Mouse (Mus musculus) ES-E14 (cell line): ENCODE results near the gene Ankle1. TPM values are rescaled to one million over a fixed set of nuclear protein-coding genes. Genes with fewer than 3 reads are reported as not detected.
A peak's percentile ranks its signal among the peaks of the same experiment; 100 is the strongest.

Experiments
- DNase-seq: peaks from one replicate; pipeline ENCODE4 v3.0.0-alpha.2; 2013; ENCODE audit warnings: low read depth, low spot score
- H3K27ac ChIP-seq: 2 replicates; pipeline ENCODE4 v1.5.1; 2012; ENCODE audit warnings: low read depth, mild to moderate bottlenecking, low read length, moderate library complexity, mixed read lengths; ENCODE audit not compliant: poor library complexity, insufficient read depth, severe bottlenecking
- H3K36me3 ChIP-seq: 2 replicates; pipeline ENCODE4 v1.6.1; 2012; ENCODE audit warnings: mild to moderate bottlenecking, low read length, moderate library complexity, mixed read lengths; ENCODE audit not compliant: control insufficient read depth, poor library complexity, insufficient read depth, severe bottlenecking
- H3K4me1 ChIP-seq, 2 experiments: fragments of 150-350 bp in 1 of 2; sonication (generic) in 1 of 2; 2 replicates each; pipeline ENCODE4 v1.6.1; 2012; ENCODE audit warnings: low read length in 2 of 2, mild to moderate bottlenecking in 1 of 2, mixed read lengths in 1 of 2; ENCODE audit not compliant: control insufficient read depth in 2 of 2, insufficient read depth in 2 of 2, poor library complexity in 1 of 2
- H3K4me3 ChIP-seq, 2 experiments: fragments of 150-350 bp in 1 of 2; sonication (generic) in 1 of 2; 2 replicates each; pipeline ENCODE4 v1.5.1; 2012; ENCODE audit warnings: low read length in 2 of 2, low read depth in 1 of 2, mild to moderate bottlenecking in 1 of 2, mixed read lengths in 1 of 2; ENCODE audit not compliant: insufficient read depth in 1 of 2, poor library complexity in 1 of 2, severe bottlenecking in 1 of 2
- H3K9ac ChIP-seq: 2 replicates; pipeline ENCODE4 v1.6.1; 2012; ENCODE audit warnings: low read depth, mild to moderate bottlenecking, low read length, mixed read lengths; ENCODE audit not compliant: poor library complexity, insufficient read depth, severe bottlenecking
- H3K9me3 ChIP-seq: fragments of 150-350 bp; sonication (generic); 2 replicates; pipeline ENCODE4 v1.6.1; 2012; ENCODE audit warnings: low read depth, mild to moderate bottlenecking, low read length; ENCODE audit not compliant: control insufficient read depth, insufficient read depth
- CHD2 ChIP-seq: IDR thresholded peaks from 2 replicates; pipeline ENCODE4 v1.6.1; 2014; ENCODE audit warnings: mild to moderate bottlenecking, low read depth, low read length, inconsistent platforms
- HCFC1 ChIP-seq: IDR thresholded peaks from 2 replicates; pipeline ENCODE4 v1.6.1; 2012; ENCODE audit warnings: low read length, inconsistent platforms, borderline replicate concordance; ENCODE audit not compliant: insufficient read depth
- MAFK ChIP-seq: IDR thresholded peaks from 2 replicates; pipeline ENCODE4 v1.6.1; 2014; ENCODE audit warnings: mild to moderate bottlenecking, low read depth, low read length, inconsistent platforms; ENCODE audit not compliant: insufficient read depth
- ZC3H11A ChIP-seq: IDR thresholded peaks from 2 replicates; pipeline ENCODE4 v1.6.1; 2012; ENCODE audit warnings: low read depth, mild to moderate bottlenecking, inconsistent platforms, low read length, borderline replicate concordance
- ZNF384 ChIP-seq: IDR thresholded peaks from 2 replicates; pipeline ENCODE4 v1.6.1; 2012; ENCODE audit warnings: low read depth, low read length, inconsistent platforms
- in situ Hi-C, 2 experiments: fragments of 600-800 bp; cut with MboI; formaldehyde crosslinking; loops; one replicate each; pipeline ENCODE4 v1.15.1; 2025; ENCODE audit warnings: low sequenced_read_pairs in 2 of 2, inconsistent platforms in 1 of 2; ENCODE audit not compliant: unreplicated experiment in 2 of 2
- total RNA-seq: library from RNA; depleted of rRNA; stranded (reverse); fragments of 300-350 nt; gene quantifications from 2 replicates; pipeline ENCODE4 v1.2.3, GENCODE M21; 2012; rRNA removed

The Ankle1 gene
- 28.9 and 44.5 TPM in 2 replicates for total RNA-seq

DNA sequence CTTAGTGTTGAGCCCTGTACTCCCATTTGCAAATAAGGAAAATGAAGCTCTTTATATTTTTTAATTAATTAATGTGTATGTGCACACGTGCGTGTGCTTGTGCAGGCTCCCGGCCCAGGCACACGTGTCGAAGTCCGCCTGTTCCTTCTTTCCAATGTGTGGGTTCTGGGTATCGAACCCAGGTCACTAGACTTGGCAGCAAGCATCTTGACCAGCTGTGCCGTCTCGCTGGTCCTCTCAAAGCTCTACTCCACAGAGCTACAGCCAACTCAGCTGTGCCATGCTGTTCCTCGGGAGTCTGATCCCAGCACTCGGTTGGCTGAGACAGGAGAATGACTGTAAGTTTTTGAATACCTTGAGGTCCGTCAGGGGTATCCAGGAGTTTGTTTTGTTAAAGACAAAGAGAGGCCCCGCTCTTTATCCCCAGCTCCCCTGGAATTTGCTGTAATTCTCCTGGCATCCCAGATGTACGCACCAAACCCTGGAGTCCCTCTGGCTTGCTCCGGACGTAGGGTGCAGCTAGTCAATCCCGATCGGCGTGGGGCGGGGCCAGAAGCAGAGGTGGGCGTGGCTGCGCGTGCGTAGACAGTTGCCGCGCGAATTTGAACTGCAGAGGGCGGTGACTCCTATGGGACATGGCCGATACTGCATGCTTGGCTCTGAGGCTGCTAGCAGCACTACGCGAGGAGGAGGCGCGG, at the start of gene Ankle1:
Gene Ankle1 (plus strand): TSS at position 610 of the 698 bp plus-strand sequence.
- H3K4me3 ChIP-seq, result peak within 1 kb of the TSS; percentile 80 to 84

GRCm38 (mm10) chr8:71358026-71358425, 47.8 kb upstream of the Ankle1 start:
- Histone ChIP-seq H3K36me3 (peaks cover 44% of the 10 kb centered on the region), H3K4me1 (peaks cover 2 to 14% of the 10 kb centered on the region in 2 experiments; a peak in 2 of 4 replicates), H3K9ac (no peak overlapping the region), H3K9me3 (no peaks in the 10 kb centered on the region), H3K4me3 (no peak overlapping the region), H3K27ac (no peak overlapping the region)
- DNase-seq, result no peak
- in situ Hi-C loops, result no loop called here
- no peak for TF ChIP-seq HCFC1

More for the DNA sequence above, at the start of gene Ankle1:
- Histone ChIP-seq H3K4me1 (peaks cover 4 to 15% of the 10 kb centered on the region in 2 experiments; a peak in 3 of 4 replicates), H3K9ac (peak within 1 kb of the TSS; percentile 89), H3K9me3 (no peaks in the 10 kb centered on the region), H3K36me3 (peaks cover 41% of the 10 kb centered on the region), H3K27ac (no peak within 1 kb of the TSS; the same call in 1 of the 2 replicates)
- in situ Hi-C loops, result no loop called here
- peak; percentile 93 for DNase-seq
- TF ChIP-seq HCFC1 (peak; percentile 58; the same call in 1 of the 2 replicates), ZC3H11A (no peak)

DNA sequence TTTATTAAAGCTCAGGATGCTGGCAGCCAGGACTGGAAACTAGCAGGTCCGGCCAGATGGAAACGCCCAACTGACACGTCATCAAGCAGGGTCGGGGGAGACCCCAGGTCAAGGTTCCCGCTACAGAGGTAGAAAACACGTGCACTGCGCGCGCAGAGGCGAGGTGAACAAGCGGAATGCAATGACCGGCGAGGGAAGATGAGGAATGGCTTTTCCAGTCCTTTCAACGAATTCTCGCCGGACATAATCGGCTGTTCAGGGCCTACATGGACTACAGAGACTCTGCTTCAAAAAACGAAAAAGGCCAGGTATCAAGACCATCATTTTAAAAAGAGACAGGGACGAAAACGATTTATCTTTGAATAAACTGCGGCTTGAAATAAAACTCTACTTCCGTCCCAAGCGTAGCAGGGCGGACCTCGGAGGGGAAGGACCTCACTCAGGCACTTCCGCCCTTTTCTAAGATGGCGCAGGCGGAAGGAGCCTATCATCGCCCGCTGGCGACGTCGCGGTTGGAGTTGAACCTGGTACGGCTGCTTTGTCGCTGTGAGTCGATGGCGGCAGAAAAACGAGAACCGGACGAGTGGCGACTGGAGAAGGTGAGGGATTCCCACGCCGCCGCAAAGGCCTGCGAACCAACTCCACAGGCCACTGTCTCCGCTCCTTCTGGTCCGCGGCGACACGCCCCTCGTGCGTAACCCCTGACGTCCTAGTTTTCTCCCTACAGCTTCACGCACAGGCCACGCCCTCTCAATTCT, 38.9 kb upstream of the Ankle1 start, which contains the start of gene Use1:
Gene Use1 (plus strand): TSS at position 78 of the 758 bp plus-strand sequence.
- in situ Hi-C loops, result no loop called here
- H3K9ac ChIP-seq, result peak within 1 kb of the TSS; percentile 96
- TF ChIP-seq ZC3H11A (no peak), HCFC1 (peak; percentile 91), ZNF384 (no peak), MAFK (no peak), CHD2 (no peak)
- no peaks in the 10 kb centered on the region for H3K9me3 ChIP-seq
- H3K4me3 ChIP-seq, result peak within 1 kb of the TSS; percentile 90 to 97
- peak; percentile 97 for DNase-seq
- H3K36me3 ChIP-seq, result peaks cover 19% of the 10 kb centered on the region
- peaks cover 3 to 11% of the 10 kb centered on the region in 2 experiments; a peak in 2 of 4 replicates for H3K4me1 ChIP-seq
- H3K27ac ChIP-seq, result peak within 1 kb of the TSS; percentile 97

DNA sequence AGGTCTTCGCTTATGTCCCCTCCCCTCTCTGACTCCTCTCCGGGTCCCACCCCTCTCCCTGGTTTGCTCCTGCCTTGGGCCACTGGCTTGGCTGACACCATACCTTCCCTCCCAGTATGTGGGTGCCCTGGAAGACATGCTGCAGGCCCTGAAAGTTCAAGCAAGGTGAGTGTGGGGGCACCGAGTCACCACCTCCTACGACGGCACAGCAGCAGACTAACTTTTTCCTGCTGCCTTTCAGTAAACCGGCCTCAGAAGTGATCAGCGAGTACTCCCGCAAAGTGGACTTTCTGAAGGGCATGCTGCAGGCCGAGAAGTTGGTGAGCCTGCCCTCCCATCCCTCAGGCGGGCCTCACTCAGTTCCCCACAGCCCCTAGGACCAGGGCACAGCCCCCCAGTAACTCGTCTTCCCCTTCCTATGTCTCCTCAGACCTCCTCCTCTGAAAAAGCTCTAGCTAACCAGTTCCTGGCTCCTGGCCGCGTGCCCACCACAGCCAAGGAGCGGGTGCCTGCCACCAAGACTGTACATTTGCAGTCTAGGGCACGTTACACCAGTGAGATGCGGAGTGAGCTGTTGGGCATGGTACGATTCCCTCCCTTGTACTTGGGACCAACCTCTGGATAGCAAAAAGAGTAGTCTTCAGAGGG, 38.2 kb upstream of the Ankle1 start:
- in situ Hi-C loops, result no loop called here
- TF ChIP-seq CHD2 (no peak), MAFK (no peak), HCFC1 (no peak), ZNF384 (no peak), ZC3H11A (no peak)
- no peak for DNase-seq
- peaks cover 19% of the 10 kb centered on the region for H3K36me3 ChIP-seq
- peak overlapping the region; percentile 48 for H3K27ac ChIP-seq
- no peaks in the 10 kb centered on the region for H3K9me3 ChIP-seq
- H3K4me3 ChIP-seq, result peak overlapping the region; percentile 90 to 97
- peaks cover 3 to 15% of the 10 kb centered on the region in 2 experiments; a peak in 2 of 4 replicates for H3K4me1 ChIP-seq
- H3K9ac ChIP-seq, result peak overlapping the region; percentile 84
